Mouse (Mus musculus) myocyte (in vitro differentiated cells): ENCODE data around the gene Golga5.

ENCODE experiments used
- CEBPB ChIP-seq: IDR thresholded peaks from 2 replicates; pipeline ENCODE4 v1.6.1; 2011; ENCODE audit warnings: mild to moderate bottlenecking, moderate library complexity; ENCODE audit not compliant: poor library complexity, insufficient read depth, severe bottlenecking
- E2F4 ChIP-seq: IDR thresholded peaks from one replicate; pipeline ENCODE4 v1.6.1; 2011; ENCODE audit warnings: mild to moderate bottlenecking, control low read depth, moderate library complexity; ENCODE audit not compliant: insufficient read depth
- MAX ChIP-seq: IDR thresholded peaks from one replicate; pipeline ENCODE4 v1.6.1; 2011; ENCODE audit warnings: low read depth, mild to moderate bottlenecking, control low read depth
- MYOD1 ChIP-seq, 3 experiments: IDR thresholded peaks; one replicate each; pipeline ENCODE4 v1.6.1; 2011; ENCODE audit warnings: control low read depth in 2 of 3, low read depth in 2 of 3, mild to moderate bottlenecking in 2 of 3, moderate library complexity in 1 of 3; ENCODE audit not compliant: insufficient read length in 2 of 3, control insufficient read depth in 1 of 3
- MYOG ChIP-seq, 3 experiments: IDR thresholded peaks; one replicate each; pipeline ENCODE4 v1.6.1; 2011; ENCODE audit warnings: control low read depth in 2 of 3, low read depth in 2 of 3, mild to moderate bottlenecking in 2 of 3; ENCODE audit not compliant: insufficient read length in 2 of 3, control insufficient read depth in 1 of 3, insufficient read depth in 1 of 3
- POLR2A ChIP-seq: IDR thresholded peaks from one replicate; pipeline ENCODE4 v1.6.1; 2011; ENCODE audit warnings: low read depth, mild to moderate bottlenecking, control low read depth, moderate library complexity; ENCODE audit not compliant: insufficient read length
- POLR2AphosphoS2 ChIP-seq: IDR thresholded peaks from one replicate; pipeline ENCODE4 v1.6.1; 2011; ENCODE audit warnings: low read depth, control low read depth; ENCODE audit not compliant: insufficient read length
- REST ChIP-seq: IDR thresholded peaks from one replicate; pipeline ENCODE4 v1.6.1; 2011; ENCODE audit warnings: mild to moderate bottlenecking, control low read depth, moderate library complexity; ENCODE audit not compliant: insufficient read depth, insufficient read length
- TCF12 ChIP-seq: IDR thresholded peaks from one replicate; pipeline ENCODE4 v1.6.1; 2011; ENCODE audit warnings: mild to moderate bottlenecking, control low read depth; ENCODE audit not compliant: poor library complexity, insufficient read depth, severe bottlenecking
- TCF3 ChIP-seq: IDR thresholded peaks from one replicate; pipeline ENCODE4 v1.6.1; 2011; ENCODE audit warnings: low read depth, control low read depth; ENCODE audit not compliant: insufficient read length
- USF1 ChIP-seq: IDR thresholded peaks from one replicate; pipeline ENCODE4 v1.6.1; 2011; ENCODE audit warnings: low read depth, mild to moderate bottlenecking, control low read depth, moderate library complexity

DNA sequence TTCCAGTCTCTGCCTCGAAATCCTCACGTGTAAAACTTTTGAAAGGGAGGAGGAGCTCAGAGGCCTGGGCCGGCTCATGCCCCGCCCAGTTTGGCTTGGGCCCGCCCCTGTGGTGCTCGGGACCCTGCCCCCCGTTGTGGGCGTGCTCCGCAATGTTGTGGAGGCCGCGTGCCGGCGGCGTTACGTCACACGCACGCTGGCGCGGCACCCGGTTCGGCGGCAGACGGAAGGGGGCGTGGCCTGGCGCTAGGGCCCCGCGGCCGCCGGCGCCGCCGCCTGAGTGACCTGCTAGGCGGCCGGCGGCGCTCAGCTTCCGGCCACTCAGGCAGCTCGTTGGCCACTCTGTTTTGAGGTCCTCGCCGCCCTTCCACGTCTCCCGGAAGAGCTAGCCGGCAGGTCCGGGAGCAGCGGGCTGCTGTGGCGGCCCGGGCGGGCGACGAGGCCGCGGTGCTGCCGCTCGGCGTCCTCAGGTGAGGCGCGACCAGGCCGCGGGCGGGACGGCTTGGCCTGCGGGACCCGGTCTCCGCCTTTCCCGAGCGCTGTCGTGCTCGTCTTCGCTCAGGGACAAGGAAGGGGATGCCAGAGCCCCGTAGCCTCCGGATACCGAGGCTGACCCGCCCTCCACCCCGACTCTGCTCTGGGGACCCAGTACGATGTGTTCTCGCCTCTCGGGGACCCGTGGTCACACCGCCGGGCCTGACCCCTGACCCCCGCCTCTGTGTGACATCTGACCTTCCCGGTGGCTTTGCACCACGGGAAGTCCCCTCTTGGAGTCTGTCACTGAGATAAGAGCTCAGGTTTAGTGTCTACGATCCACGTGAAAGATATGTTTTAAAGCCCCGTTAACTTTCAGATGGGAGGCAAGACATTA is at the start of gene Golga5:
- TF ChIP-seq POLR2A = peak; percentile 91
- no peak for TF ChIP-seq MAX
- TF ChIP-seq MYOD1 (IDR thresholded peaks at IDR 0.05; ENCODE audit: control insufficient read depth in 1 of 3, insufficient read length in 2 of 3, low read depth in 2 of 3) = peak in 1 of 3 experiments; percentile 9
- no peak for TF ChIP-seq REST
- no peak for TF ChIP-seq USF1
- TF ChIP-seq MYOG (IDR thresholded peaks at IDR 0.05; ENCODE audit: control insufficient read depth in 1 of 3, insufficient read depth in 1 of 3, insufficient read length in 2 of 3, low read depth in 2 of 3) = peak in 1 of 3 experiments; percentile 19
- TF ChIP-seq E2F4 = no peak
- TF ChIP-seq TCF12 = no peak
- TF ChIP-seq TCF3 = no peak
- TF ChIP-seq CEBPB = no peak
- peak; percentile 87 for TF ChIP-seq POLR2AphosphoS2
